Mouse (Mus musculus) lung, embryonic 16.5 days (tissue): Measurements from ENCODE around the gene Nsg1. TPM values are rescaled to one million over a fixed set of nuclear protein-coding genes. Genes with fewer than 3 reads are reported as not detected.

Source experiments
- ATAC-seq: fragments of 200-750 bp; cut with Nextera tagmentation; 2 replicates; pipeline ENCODE4 v1.8.0; 2017; ENCODE audit warnings: low read depth, mild to moderate bottlenecking, moderate library complexity
- H3K27ac ChIP-seq: fragments of 300-500 bp; sonication (generic); 2 replicates; pipeline ENCODE4 v1.5.1; 2014; ENCODE audit warnings: mild to moderate bottlenecking, control low read depth, low read length
- H3K27me3 ChIP-seq: fragments of 300-500 bp; sonication (generic); 2 replicates; pipeline ENCODE4 v1.6.1; 2014; ENCODE audit warnings: low read depth, low read length, mixed read lengths; ENCODE audit not compliant: control insufficient read depth, insufficient read depth
- H3K36me3 ChIP-seq: fragments of 300-500 bp; sonication (generic); 2 replicates; pipeline ENCODE4 v1.6.1; 2014; ENCODE audit warnings: low read length; ENCODE audit not compliant: control insufficient read depth, insufficient read depth
- H3K4me1 ChIP-seq: fragments of 300-500 bp; sonication (generic); replicated peaks from 2 replicates; pipeline ENCODE4 v1.6.1; 2014; ENCODE audit warnings: low read length, mixed read lengths; ENCODE audit not compliant: control insufficient read depth, insufficient read depth
- H3K4me2 ChIP-seq: fragments of 300-500 bp; sonication (generic); 2 replicates; pipeline ENCODE4 v1.6.1; 2014; ENCODE audit warnings: low read depth, low read length, control low read depth
- H3K4me3 ChIP-seq: fragments of 300-500 bp; sonication (generic); 2 replicates; pipeline ENCODE4 v1.5.1; 2014; ENCODE audit warnings: mild to moderate bottlenecking, low read length, control low read depth
- H3K9ac ChIP-seq: fragments of 300-500 bp; sonication (generic); 2 replicates; pipeline ENCODE4 v1.6.1; 2014; ENCODE audit warnings: low read length, control low read depth
- H3K9me3 ChIP-seq: fragments of 300-500 bp; sonication (generic); 2 replicates; pipeline ENCODE4 v1.6.1; 2016; ENCODE audit warnings: low read length; ENCODE audit not compliant: control insufficient read depth
- WGBS: fragments of 180-500 bp; shearing (Covaris S2); extraction: QIAGEN DNeasy Blood & Tissue Kit; methylation state at CpG from one replicate; pipeline ENCODE4 v1.1.7; 2014; 5-methylcytosine and 5-hydroxymethylcytosine counted together
- polyA plus RNA-seq: library from polyadenylated mRNA; unstranded; fragments of >200 nt; fragmentation: Nextera tagmentation; extraction: Ambion mirVana; gene quantifications from 2 replicates; pipeline ENCODE4 v1.2.1, GENCODE M21; 2015

Nsg1 gene
- polyA plus RNA-seq, 1 experiment from 2014 or later = 66.1 TPM

DNA sequence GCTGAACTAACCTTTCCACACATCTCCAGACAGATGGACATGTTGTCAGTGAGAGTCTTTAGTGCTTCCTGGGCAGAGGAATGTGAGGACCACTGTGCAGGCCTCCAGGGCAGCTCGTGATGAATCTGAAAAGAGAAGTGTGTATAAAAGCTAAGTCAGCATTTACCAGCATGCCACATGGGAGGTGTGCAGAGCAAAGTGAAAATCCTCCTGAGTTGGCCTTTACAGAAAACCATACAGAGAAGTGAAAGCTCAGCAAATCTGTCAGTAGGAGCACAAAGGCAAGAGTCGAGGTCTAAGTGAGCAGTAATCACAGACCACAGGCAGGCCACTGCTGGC is 67.8 kb downstream of the Nsg1 start:
- no peaks in the 10 kb centered on the region for H3K9me3 ChIP-seq
- 51% methylated on average over 2 of the region's 2 CpGs for WGBS
- H3K4me2 ChIP-seq = no peak overlapping the region
- H3K36me3 ChIP-seq = no peaks in the 10 kb centered on the region
- ATAC-seq = no peak
- H3K9ac ChIP-seq = no peak overlapping the region
- H3K4me1 ChIP-seq = peaks cover 5% of the 10 kb centered on the region; the same call in 1 of the 2 replicates
- H3K4me3 ChIP-seq = no peak overlapping the region
- H3K27ac ChIP-seq = no peak overlapping the region
- H3K27me3 ChIP-seq = no peaks in the 10 kb centered on the region

DNA sequence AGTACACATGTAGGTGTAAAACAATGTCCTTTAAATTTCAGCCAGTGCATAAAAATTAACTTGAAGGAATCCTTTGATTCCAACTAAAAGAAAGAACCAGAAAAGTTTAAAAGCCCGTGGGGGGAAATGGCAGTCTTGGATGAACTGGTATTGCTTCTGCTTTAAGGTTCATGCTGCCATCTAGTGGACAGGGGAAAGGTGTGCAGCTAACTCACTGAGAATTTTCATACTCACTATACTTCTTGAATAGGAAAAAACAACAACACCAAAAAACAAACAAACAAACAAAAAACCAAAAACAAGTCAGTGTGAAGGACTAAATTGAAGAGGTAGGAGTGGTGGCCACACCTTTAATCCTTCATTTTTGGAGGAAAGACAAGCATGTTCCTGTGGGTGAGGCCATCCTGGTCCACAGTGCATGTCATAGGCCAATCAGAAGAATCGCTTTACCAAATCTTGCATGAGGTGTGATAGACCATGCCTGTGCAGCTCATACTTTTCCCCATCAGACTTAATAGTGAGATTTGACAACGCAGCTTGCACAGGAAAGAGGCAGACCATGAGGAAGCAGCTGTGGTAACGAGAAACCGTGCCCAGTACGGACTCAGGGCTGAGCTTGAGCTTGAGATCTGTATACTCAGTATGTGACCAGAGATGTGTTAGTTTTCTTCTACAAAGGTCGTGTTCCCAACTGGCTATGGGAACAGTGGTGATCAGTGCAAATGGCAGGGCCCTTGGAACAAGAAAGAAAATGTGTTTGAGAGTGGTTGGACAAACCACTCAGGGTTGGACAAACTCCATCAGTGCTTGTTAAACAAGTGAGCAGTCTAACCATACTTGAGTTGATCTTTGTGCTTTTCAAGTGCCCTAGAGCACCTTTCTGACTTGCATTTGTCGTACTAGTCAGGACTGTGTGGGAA is 68.4 kb downstream of the Nsg1 start:
- Histone ChIP-seq H3K27ac (no peak overlapping the region), H3K4me2 (no peak overlapping the region), H3K9me3 (no peaks in the 10 kb centered on the region), H3K4me3 (no peak overlapping the region), H3K27me3 (no peaks in the 10 kb centered on the region), H3K4me1 (peaks cover 5% of the 10 kb centered on the region; the same call in 1 of the 2 replicates), H3K9ac (no peak overlapping the region), H3K36me3 (no peaks in the 10 kb centered on the region)
- 57% methylated on average over 8 of the region's 8 CpGs for WGBS
- peak; percentile 48 for ATAC-seq

DNA sequence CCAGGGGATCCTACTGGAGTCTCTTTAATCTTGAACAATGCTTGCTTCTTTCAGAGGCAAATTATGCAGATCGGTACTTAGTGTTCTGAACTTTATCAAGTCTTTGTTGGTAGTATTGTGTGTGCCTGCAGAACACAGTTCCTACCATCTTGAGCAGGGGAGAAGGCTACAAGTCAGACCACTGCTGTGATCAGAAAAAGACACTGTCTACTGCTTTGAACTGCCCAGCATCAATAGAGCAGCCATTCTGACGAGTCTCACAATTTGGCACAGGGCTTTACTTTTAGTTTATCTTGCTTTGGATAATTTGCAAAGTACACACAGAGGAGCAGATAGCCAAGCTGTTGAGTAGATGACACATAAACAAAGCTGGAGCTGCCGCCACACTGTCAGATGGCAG is 69.1 kb downstream of the Nsg1 start:
- Histone ChIP-seq H3K4me1 (peaks cover 6% of the 10 kb centered on the region; the same call in 1 of the 2 replicates), H3K4me2 (no peak overlapping the region), H3K9ac (no peak overlapping the region), H3K4me3 (no peak overlapping the region), H3K36me3 (no peaks in the 10 kb centered on the region), H3K27me3 (no peaks in the 10 kb centered on the region), H3K9me3 (no peaks in the 10 kb centered on the region), H3K27ac (no peak overlapping the region)
- 45% methylated on average over 3 of the region's 3 CpGs for WGBS
- ATAC-seq = peak; percentile 24

DNA sequence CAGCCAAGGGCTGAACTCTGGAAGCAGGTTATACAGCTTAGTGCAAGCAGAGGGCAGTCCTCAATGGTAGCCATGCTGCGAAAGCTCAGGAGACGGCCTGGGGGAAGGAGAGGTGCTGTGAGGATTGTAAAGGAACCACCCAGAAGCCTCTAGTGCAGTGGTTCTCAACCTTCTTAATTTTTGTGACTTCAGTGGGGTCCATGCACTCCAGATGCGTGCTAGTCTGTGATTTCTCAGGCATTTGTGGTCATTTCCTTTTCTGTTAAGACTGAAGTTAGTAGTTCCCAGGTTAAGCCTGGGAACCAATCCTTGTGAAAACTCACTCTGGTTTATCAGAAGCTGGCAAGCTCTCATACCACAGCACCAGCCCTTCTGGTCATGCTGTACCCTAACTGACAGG is 69.6 kb downstream of the Nsg1 start:
- H3K27me3 ChIP-seq = no peaks in the 10 kb centered on the region
- no peaks in the 10 kb centered on the region for H3K36me3 ChIP-seq
- no peak overlapping the region for H3K27ac ChIP-seq
- ATAC-seq = no peak
- no peak overlapping the region for H3K4me2 ChIP-seq
- H3K9me3 ChIP-seq = no peaks in the 10 kb centered on the region
- H3K4me1 ChIP-seq = peaks cover 9% of the 10 kb centered on the region; the same call in 1 of the 2 replicates
- no peak overlapping the region for H3K4me3 ChIP-seq
- H3K9ac ChIP-seq = no peak overlapping the region
- WGBS = 75% methylated on average over 3 of the region's 3 CpGs

Other genes starting within 250 kb of the Nsg1 start
- gene Stx18, start 121.2 kb downstream of the Nsg1 start, polyA plus RNA-seq = 40.4 and 41.3 TPM in 2 replicates
- 12.9 and 14.2 TPM in 2 replicates for gene Zbtb49, start 60.5 kb upstream of the Nsg1 start, polyA plus RNA-seq
- 70.3 and 75.1 TPM in 2 replicates for gene Lyar, start 60.6 kb upstream of the Nsg1 start, polyA plus RNA-seq
- 80.8 and 82.0 TPM in 2 replicates for gene Tmem128, start 100.3 kb upstream of the Nsg1 start, polyA plus RNA-seq
- not detected in 2 replicates for gene Otop1, start 116.1 kb upstream of the Nsg1 start, polyA plus RNA-seq
- gene Drd5, start 159.5 kb upstream of the Nsg1 start, polyA plus RNA-seq = not detected in 2 replicates